Mouse (Mus musculus): ENCODE data around the gene Cdkn2b.
A peak's percentile ranks its signal among the peaks of the same experiment; 100 is the strongest.

The Cdkn2b gene

DNA sequence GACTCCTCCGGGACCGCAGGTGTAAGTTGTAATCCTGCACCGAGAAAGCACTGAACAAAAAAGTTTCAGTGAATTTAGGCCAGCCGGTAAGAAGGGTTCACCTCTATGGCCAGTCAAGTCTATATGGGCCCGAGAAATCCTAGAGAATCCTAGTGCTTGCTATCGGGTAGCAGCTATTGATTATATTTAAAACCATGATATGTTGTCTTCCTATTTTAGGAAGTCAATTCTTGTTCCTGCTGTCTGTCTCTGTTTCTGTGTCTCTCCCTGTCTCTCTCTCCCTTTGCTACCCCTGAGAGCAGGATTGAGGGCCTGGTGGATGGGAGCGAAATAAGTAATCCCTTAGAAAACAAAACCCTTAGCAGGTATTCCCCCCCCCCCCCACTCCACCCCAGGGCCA, 17.3 kb downstream of the Cdkn2b start:
- DNase-seq (ENCODE audit: low read depth, low spot score), result no peak

DNA sequence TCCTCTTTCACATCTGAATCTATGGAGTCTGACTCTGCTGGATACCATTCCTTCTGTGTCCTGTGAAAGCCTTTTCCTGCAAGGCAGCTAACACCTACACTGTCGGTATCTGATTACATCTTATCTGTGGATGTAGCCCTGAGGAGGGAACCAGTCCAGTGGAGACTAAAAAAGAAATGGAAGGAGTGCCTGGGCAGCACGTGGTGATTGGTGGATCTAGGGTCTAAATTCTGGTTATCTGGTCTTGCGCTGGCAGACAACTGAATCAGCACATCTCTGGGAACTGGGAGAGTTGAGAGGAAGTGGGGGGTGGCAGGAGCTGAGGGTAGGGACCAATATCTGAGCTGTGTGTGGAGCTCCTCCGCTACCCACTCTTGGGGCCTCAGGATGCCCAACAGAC, 21.8 kb downstream of the Cdkn2b start:
- no peak for DNase-seq (ENCODE audit: low read depth, low spot score)

- DNase-seq (ENCODE audit: low read depth, low spot score), result no peak
These were observed 24.3 kb downstream of the Cdkn2b start for GRCm38 (mm10) chr4:89286566-89286965.

- no peak for DNase-seq (ENCODE audit: low read depth, low spot score)
These were observed 25.2 kb downstream of the Cdkn2b start for GRCm38 (mm10) chr4:89285688-89286087.

DNA sequence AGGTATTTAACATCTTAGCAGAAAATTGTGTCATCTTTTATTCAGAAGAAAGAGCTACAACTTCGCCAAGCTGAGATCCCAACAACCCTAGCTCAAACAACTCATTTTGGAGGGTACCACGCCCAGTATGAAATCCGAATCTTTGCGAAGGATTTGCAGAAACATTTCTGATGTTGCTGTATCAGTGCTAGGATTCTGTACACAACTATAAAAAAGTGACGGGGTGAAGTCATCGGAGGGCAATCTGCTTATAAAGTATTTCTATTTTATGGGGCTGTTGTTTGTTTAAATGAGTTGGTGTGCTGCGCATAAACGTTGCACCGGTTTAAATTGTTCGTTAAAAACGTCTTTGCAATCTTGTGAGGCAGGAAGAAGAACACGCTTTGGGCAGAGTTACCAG, 28.2 kb downstream of the Cdkn2b start:
- no peak for DNase-seq (ENCODE audit: low read depth, low spot score)

DNA sequence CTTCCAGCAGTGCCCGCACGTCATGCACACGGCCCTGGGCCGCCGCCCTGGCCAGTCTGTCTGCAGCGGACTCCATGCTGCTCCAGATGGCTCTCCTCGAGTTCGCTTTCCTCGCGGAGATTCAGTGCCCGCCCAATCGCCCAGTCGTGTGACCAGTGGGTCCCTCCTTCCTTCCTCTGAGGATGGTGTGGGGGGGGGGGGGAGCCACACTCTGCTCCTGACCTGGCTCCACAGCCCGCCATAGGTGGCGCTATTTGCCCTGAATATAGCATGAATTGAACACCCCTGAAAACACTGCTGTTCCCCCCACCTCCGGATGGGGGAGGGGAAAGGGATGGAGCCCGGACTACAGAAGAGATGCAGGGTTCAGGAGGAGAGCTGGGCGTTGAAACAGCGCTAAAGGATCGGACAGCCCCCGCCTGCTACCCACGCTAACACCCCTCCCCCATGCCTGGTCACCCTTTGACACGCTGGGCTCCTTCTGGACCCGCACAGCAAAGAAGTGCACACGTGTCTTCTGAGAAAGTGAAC, 28.7 kb downstream of the Cdkn2b start:
- no peak for DNase-seq (ENCODE audit: low read depth, low spot score)

- no peak for DNase-seq (ENCODE audit: low read depth, low spot score)
These were observed 29.6 kb downstream of the Cdkn2b start for GRCm38 (mm10) chr4:89281236-89281635.

- DNase-seq (ENCODE audit: low read depth, low spot score), result no peak
These were observed 31.2 kb downstream of the Cdkn2b start for GRCm38 (mm10) chr4:89279641-89280040.

- no peak for DNase-seq (ENCODE audit: low read depth, low spot score)
These were observed 33.4 kb downstream of the Cdkn2b start for GRCm38 (mm10) chr4:89277381-89277940.

- no peak for DNase-seq (ENCODE audit: low read depth, low spot score)
These were observed 34.1 kb downstream of the Cdkn2b start for GRCm38 (mm10) chr4:89276669-89277219.

DNA sequence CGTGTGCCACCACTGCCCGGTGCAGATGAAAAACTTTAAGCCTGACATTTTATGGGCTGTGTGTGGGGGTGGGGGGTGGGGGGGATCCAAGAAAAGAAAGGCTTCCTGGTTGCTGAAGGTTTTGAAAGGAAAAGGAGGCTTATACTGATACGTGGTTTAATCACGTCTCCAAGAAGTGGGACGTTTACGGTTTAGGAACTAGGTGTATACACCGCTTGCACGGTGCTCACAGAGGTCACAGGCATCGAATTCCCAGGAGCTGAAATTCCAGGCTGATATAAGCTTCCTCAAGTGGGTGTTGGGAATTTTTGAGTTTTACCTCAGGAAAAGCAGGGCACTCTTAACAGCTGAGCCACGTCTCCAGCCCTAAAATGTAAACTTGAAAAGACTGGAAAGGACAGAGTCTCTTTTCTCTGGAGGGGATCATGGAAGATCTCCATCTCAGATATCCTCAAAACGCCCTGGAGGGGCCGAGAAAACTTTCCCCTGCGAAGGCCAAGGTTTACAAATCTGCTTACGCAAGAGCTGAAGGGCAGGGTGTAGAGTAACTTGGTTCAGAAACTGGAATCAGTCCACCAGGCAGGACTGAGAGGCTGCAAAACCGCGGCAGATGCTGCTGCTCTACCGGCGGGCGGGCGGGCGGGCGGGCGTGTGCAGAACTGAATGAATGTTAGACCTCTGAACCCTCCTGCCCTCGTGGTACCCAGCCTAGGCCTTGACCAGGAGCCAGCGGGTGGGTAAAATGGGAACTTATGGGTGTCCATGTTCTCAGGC, 34.8 kb downstream of the Cdkn2b start:
- no peak for DNase-seq (ENCODE audit: low read depth, low spot score)

- DNase-seq (ENCODE audit: low read depth, low spot score), result no peak
These were observed 35.9 kb downstream of the Cdkn2b start for GRCm38 (mm10) chr4:89274829-89275548.

- no peak for DNase-seq (ENCODE audit: low read depth, low spot score)
These were observed 36.8 kb downstream of the Cdkn2b start for GRCm38 (mm10) chr4:89274006-89274405.

GRCm38 (mm10) chr4:89273585-89273984, 37.3 kb downstream of the Cdkn2b start:
- DNase-seq (ENCODE audit: low read depth, low spot score), result no peak

GRCm38 (mm10) chr4:89272961-89273540, 37.8 kb downstream of the Cdkn2b start:
- DNase-seq (ENCODE audit: low read depth, low spot score), result no peak

DNA sequence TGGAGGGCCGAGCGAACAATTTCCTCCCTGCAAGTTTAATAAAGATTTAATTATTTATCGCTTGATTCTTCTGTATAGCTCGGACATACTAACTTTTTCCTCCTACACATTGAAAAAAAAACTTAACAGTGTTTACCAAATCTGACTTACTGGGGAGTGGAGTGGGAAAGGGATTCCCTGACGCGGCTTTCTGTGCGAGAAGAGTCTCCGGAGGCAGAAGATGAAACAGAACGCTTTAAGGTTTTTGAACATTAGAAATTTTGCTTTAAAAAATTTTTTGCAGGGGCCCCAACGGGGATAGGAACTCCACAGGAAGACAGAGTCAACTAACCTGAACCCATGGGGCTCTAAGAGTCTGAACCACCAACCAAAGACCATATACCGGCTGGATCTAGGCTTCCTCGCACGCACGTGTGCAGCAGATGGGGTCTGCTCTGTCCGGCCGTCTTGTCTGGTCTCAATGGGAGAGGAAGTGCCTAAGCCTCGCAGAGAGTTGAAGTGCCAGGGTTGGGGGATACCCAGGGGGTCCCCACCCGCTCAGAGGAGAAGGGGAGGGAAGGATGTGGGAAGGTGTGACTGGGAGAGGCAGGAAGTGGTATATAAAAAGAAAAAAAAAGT, 38.6 kb downstream of the Cdkn2b start:
- DNase-seq (ENCODE audit: low read depth, low spot score), result no peak

GRCm38 (mm10) chr4:89257768-89258167, 53.1 kb downstream of the Cdkn2b start:
- peak; percentile 29 for DNase-seq (ENCODE audit: low read depth, low spot score)

All from brain, adult 2 months (tissue).